In genomic region chr7:19688611-19689010, GRCm38 (mm10) we compare ENCODE assay signal across 25 mouse cellular contexts. TPM values are rescaled to one million over a fixed set of nuclear protein-coding genes. Genes with fewer than 3 reads are reported as not detected.
"Had no signal": no experiment of that assay in that cellular context is flagged by ENCODE, and none has a peak within 500 bp of the region (broad histone marks: within the 10 kb centered on the region; RNA-seq: fewer than 3 reads in every experiment).

No protein-coding gene starts in this region.

- H3K4me3 ChIP-seq: liver, embryonic 15.5 days; midbrain, embryonic 10.5 days; midbrain, embryonic 13.5 days; midbrain, embryonic 15.5 days; myocyte; neural tube, embryonic 13.5 days; neural tube, embryonic 15.5 days had no signal

- H3K27ac ChIP-seq: liver, embryonic 15.5 days; midbrain, embryonic 10.5 days; midbrain, embryonic 13.5 days; midbrain, embryonic 15.5 days; neural tube, embryonic 13.5 days; neural tube, embryonic 15.5 days had no signal

- H3K36me3 ChIP-seq: liver, embryonic 15.5 days; midbrain, embryonic 10.5 days; midbrain, embryonic 13.5 days; midbrain, embryonic 15.5 days; neural tube, embryonic 13.5 days; neural tube, embryonic 15.5 days had no signal

- H3K4me2 ChIP-seq: liver, embryonic 15.5 days; lung, embryonic 14.5 days; midbrain, embryonic 13.5 days; midbrain, embryonic 15.5 days; neural tube, embryonic 13.5 days; neural tube, embryonic 15.5 days had no signal

- H3K27me3 ChIP-seq: liver, embryonic 15.5 days; midbrain, embryonic 13.5 days; midbrain, embryonic 15.5 days; neural tube, embryonic 13.5 days; neural tube, embryonic 15.5 days had no signal

- ATAC-seq: midbrain, embryonic 13.5 days; midbrain, embryonic 15.5 days had no signal

- H3K9me3 ChIP-seq: liver, embryonic 15.5 days; midbrain, embryonic 13.5 days; midbrain, embryonic 15.5 days; neural tube, embryonic 13.5 days; neural tube, embryonic 15.5 days had no signal

- H3K9ac ChIP-seq: liver, embryonic 15.5 days; lung, embryonic 14.5 days; midbrain, embryonic 13.5 days; midbrain, embryonic 15.5 days; neural tube, embryonic 13.5 days; neural tube, embryonic 15.5 days had no signal

- H3K4me1 ChIP-seq: midbrain, embryonic 15.5 days had no signal

- DNase-seq: lung, adult 18-20 months; lung, embryonic 14.5 days; lung, postnatal 10 days; lung, postnatal 4 days; retina, postnatal 1 day; right cerebral cortex, adult 18-20 months; right cerebral cortex, postnatal 25 days; right cerebral cortex, postnatal 4 days; spleen, adult 18-20 months; thymus, adult 18-20 months; thymus, postnatal 14 days; thymus, postnatal 36 days had no signal

RNA-seq across cellular contexts. Expression of gene Apoc1, which starts 3.8 kb away (rescaled TPM):
- polyA plus RNA-seq: myocyte; small intestine, adult 2 months had no signal

RNA-seq across cellular contexts. Expression of gene Apoc4, which starts 7.3 kb away (rescaled TPM):
- total RNA-seq: megakaryocyte-erythroid progenitor cell, adult 5-6 weeks had no signal
- polyA plus RNA-seq: midbrain, embryonic 10.5 days; midbrain, embryonic 13.5 days; midbrain, embryonic 15.5 days; myocyte; neural tube, embryonic 11.5 days had no signal

RNA-seq across cellular contexts. Expression of gene Gm44805, which starts 7.4 kb away (rescaled TPM):
- total RNA-seq: megakaryocyte-erythroid progenitor cell, adult 5-6 weeks had no signal
- polyA plus RNA-seq: lung, embryonic 14.5 days; lung, embryonic 16.5 days; midbrain, embryonic 10.5 days; midbrain, embryonic 13.5 days; midbrain, embryonic 15.5 days; myocyte; neural tube, embryonic 11.5 days; neural tube, embryonic 13.5 days; neural tube, embryonic 15.5 days; stomach, embryonic 14.5 days; thymus, postnatal 0 days had no signal

RNA-seq across cellular contexts. Expression of gene Apoc2, which starts 10.9 kb away (rescaled TPM):
- total RNA-seq: megakaryocyte-erythroid progenitor cell, adult 5-6 weeks had no signal
- polyA plus RNA-seq: midbrain, embryonic 15.5 days; myocyte had no signal
